Mouse (Mus musculus): ENCODE data around the gene Stambpl1.

GRCm38 (mm10) chr19:34236049-34236448 lies 44.0 kb downstream of the Stambpl1 start:
- TF ChIP-seq CTCF (IDR thresholded peaks at IDR 0.05; ENCODE audit: low read depth, low read length) (no peak), POLR2A (IDR thresholded peaks at IDR 0.05; ENCODE audit: borderline replicate concordance, low read depth, low read length) (no peak)

Measured in bone marrow macrophage, adult 2 months (primary cell).